Mouse (Mus musculus) MEL-GATA-1-ER (cell line): ENCODE results near the gene Ncoa4.
"Not testable (repeated sequence)": the region's sequence is repeated elsewhere in the genome, so short reads cannot be mapped to it uniquely, and the experiment has no call there.

Experiments
- DNase-seq: peaks from one replicate; pipeline ENCODE4 v3.0.0-alpha.2; 2012; ENCODE audit warnings: low read depth; ENCODE audit errors: extremely low read depth

The Ncoa4 gene

DNA sequence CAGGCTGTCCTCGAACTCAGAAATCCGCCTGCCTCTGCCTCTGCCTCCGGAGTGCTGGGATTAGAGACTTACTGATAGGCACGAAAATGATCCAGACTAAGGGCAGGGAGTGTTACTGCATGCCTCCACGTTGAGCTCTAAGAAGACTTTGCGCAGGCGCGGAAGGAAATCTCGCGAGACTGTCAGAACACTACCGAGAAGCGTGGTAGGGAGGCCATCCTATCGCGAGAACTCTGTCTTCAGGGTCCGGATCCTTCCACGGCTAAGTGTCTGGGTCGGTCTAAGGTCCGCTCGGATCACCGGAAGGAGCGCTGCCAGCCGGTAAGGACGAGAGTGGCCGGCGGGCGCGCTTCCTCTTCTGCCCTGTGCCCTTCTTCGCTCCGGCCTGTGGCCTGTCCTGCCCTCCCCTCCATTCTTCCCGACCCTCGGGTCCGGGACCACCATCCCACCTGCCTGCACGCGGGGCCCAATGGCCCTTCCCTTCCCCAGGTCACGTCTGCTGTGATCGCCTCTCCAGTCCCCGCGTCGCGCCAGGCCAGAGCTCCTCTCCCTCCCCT, at the start of gene Ncoa4:
Gene Ncoa4, plus strand, starts transcription at position 176 of the 557 bp plus-strand sequence.
- DNase-seq: peak; percentile 97

DNA sequence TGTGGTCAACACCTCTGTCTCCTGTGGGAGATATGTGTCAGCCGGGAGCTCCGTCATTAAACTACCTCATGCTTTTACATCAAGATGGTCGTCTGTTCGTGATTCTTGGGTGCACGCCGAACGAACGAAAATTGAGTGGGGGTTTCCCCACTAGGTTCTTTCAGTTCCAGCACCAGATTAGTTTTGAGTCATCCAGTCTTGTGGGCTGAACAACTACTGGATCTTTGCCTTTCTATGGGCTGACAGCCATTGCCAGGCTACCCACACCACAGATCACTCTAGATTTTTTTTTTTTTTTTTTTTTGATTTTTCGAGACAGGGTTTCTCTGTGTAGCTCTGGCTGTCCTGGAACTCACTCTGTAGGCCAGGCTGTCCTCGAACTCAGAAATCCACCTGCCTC, 47.5 kb upstream of the Ncoa4 start:
- not testable (repeated sequence) for DNase-seq

DNA sequence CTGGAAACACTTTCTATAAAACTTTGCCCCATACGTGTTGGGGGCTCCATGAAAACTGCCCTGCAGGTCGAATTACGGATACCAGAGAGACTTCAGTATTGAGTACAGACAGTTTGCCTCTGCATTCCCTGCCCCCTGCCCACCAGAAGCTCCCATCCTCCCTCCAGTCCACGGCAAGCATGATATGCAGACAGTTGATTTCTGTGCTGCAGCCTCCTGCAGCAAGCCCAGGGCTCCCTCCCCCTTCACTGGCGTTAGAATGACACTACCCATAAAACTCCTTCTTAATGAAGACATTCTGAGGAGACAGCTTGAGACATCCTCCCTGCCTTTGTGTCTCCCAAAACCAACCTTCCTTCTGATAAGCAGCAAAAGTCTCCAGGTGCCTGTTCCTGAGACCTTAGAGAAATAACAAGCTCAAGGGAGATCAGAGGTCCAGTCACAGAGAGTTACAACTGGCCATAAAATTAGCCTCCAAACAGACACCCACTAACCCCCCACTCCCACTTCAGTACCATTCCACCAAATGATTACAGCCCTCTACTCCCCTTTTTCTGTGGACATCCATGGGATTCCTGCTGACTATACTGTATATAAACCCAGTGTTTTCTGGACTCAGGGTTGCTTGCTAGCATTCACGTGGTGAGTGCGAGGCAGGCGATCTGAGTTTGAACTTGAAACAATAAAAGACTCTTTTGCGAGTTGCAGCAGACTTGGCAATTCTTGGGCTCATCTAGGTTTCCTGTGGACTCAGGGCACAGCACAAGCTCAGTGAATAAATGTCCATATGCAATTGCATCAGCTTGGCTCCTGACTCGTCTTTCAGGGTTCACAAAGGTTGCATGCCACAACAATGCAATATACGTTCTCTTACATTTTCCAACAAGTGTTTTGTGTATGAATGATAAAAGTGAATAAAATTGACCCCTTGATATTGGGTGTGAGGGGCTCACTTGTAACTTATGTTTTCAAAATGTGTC, 38.4 kb upstream of the Ncoa4 start:
- no peak for DNase-seq

DNA sequence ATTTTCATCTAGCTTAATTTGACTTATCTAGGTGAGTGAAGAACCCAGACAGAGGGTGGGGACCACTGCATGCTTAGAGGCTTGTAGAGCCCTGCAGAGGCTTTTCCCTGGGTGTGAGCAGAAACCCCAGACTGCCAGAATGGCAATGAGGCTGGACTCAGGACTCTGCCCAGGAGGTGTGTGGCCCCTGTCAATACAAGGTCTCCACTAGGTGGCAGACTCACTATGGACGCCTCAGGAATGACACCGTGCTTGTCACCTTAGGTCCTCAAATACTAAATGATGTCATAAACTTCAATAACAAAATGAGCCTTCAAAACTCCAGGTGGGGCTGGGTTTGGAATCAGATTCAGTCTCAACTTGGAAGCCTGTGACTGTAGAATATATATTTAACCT, 37.7 kb upstream of the Ncoa4 start:
- DNase-seq: peak; percentile 26

DNA sequence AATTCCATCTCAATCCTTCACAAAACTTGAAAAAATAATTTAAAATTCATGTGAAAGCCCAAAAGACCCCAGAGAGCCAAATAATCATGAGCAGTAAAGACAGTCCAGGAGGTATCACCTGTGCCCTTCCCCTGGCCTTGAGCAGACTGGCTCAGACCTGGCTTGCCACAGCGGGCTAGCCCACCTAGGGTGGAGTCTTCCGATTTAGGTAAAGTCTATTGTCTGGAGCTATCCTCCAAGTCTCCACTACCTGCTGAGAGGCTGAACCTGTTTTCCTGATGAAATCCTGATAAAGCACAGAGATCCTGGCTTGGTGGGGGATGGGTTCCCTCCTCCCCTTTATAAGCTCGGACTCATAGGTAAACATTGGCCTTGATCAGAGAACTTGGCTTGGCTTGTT, 35.4 kb upstream of the Ncoa4 start:
- DNase-seq: no peak

DNA sequence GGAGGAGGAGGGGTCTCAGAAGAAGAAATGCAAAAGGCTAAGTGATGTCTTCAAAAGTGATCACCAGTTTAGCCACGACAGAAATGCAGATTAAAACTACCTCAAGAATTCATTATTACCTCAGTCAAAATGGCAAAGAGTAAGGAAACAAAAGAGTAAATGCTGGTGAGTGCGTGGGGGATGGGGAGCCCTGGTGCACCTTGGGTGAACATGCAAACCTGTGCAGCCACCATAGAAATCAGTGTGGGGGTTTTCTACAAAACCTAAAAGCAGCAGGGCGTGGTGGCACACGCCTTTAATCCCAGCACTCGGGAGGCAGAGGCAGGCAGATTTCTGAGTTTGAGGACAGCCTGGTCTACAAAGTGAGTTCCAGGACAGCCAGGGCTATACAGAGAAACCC, 34.4 kb upstream of the Ncoa4 start:
- DNase-seq: not testable (repeated sequence)

DNA sequence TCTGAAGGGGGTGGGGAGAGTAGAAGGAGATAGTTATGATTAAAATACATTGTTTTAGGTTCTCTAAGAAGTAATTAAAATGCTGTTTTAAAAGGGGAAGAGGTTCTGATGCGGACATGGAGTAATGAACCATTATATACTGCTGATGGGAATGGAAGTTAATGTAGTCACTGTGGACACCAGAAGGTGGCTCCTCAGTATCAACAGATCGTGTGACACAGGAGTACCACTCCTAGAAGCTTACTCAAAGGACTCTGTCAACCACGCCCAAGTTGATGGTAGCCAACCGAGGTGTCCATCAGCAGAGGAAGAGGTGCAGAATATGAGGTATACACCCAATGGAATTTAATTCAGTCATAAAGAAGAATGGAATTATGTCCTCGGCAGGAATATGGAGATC, 31.3 kb upstream of the Ncoa4 start:
- no peak for DNase-seq

DNA sequence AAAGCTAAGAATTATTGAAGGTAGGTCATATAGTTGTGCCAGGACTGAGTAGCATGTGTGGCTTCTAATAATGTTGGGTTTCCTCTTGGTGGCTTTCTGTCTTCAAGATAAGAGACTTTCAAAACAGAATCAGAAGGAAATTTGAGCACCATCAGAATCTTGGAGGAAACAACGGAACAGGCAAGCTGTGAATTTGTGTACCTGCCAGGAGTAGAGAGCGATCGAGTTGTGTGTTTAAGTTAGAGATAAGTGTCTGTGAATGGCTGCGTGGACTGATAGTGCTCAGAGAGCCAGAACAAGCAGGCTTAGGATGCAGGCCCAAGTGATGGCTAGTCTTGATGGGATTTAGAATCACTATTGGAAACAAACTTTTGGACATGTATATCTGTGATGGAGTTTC, 27.8 kb upstream of the Ncoa4 start:
- peak; percentile 83 for DNase-seq

DNA sequence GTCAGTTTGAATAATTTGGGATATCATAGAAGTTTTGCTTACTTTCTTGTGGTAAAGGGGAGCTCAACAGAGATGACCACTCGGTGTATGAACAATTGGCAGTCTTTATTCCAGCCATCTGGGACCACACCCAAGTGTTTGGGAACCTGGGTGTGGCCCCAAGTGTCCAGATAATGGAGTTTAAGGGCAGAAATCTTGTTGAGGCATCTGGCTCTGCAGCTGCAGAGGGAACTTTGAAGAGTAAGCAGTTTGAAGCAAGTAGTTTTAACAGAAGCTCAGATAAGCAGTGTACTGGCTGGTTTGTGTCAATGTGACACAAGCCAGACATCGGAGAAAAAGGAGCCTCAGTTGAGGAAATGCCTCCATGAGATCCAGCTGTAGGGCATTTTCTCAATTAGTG, 25.4 kb upstream of the Ncoa4 start:
- peak; percentile 35 for DNase-seq

DNA sequence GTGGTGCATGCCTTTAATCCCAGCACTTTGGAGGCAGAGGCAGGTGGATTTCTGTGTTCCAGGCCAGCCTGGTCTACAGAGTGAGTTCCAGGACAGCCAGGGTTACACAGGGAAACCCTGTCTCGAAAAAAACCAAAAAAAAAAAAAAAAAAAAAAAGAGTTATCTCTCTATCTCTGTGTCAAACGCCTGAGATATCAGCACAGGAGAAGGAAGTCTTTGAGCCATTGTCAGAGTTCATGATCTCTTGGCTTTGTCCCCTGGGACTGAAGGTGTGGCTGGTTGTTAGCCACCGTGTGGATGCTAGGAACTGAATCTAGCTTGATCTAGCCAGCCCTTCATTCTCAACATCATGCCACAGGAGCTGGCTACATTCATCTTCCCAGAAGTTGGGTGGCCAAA, 23.2 kb upstream of the Ncoa4 start:
- not testable (repeated sequence) for DNase-seq

DNA sequence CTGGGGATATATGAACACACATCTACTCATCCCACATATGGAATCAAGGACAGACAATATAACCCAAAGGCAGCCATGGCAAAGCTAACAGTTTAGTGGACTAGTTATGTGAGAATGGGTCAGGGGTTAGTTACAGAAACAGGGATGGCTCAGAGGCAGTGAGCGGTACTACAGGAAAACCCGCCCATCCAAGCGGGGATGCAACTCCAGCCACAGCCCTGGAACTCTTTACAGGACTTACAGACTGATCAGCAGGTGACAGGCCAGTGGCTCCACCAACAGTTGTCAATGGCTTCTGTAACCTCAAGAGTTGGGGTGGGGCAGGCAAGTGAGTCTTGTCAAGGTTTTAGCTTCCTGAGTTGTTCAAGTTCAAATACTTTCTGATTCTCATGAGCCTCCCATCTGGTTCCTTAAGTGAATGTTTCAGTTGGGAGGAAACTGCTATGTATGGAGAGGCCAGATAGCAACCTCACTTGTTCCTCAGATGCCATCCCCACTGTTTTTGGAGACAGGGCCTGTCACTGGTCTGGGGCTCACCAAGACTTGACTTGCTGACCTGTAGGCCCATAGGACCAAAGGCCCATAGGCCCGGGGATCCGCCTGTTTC, 19.2 kb upstream of the Ncoa4 start:
- peak; percentile 54 for DNase-seq

DNA sequence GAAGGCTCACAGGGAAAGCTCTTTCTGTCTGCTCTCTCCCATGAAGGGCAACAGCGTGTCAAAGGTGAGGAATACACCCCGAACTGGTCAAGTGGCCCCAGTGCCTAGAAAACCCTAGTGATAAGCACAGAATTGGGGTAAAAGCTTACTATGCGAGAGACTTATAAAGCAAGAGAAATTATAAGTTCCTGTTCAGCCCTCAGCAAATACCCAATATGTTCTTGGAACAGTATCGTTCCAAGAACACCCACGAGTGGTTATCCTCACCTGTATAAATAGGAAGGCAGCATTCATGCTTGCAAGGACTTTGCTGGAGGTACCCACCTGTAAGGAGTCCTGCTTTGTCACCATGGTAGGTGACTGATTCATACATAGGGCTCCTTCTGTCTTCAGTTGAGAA, 17.9 kb upstream of the Ncoa4 start, which contains the start of gene Msmb:
Gene Msmb, plus strand, starts transcription at position 301 of the 400 bp plus-strand sequence.
- DNase-seq: no peak

DNA sequence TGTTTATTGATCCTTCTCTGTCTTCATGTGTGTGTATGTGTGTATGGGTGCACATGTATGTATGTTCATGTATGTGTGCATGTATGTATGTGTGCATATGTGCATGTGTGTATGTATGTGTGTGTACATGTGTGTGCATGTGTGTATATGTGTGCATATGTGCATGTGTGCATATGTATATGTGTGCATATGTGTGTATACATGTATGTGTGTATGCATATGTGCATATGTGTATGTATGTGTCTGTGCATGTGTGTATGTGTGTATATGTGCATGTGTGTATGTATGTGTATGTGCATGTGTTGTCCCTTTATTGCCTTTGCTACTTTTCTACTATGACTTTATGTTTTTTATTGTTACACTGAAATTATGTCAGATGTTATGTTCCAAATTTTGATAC, 14.9 kb upstream of the Ncoa4 start:
- DNase-seq: no peak

DNA sequence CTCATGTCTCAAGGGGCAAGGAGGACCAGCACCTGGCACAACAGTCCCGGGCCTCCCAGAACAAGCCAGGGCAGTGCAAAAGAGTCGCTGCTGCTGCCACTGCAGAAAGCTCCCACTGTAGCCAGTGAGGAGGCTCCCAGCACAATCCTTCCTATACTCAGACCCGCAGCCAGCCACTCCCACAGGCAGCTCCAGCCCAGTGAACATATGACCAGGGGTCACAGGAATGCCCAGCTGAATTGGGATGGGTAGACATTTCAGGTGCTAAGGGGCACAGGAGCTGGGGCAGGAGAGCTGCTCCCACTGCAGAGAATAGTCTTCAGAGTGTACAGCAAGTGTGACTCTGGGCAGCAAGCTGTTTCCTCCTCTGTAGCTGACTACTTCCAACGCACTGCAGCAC, 14.3 kb upstream of the Ncoa4 start:
- no peak for DNase-seq

DNA sequence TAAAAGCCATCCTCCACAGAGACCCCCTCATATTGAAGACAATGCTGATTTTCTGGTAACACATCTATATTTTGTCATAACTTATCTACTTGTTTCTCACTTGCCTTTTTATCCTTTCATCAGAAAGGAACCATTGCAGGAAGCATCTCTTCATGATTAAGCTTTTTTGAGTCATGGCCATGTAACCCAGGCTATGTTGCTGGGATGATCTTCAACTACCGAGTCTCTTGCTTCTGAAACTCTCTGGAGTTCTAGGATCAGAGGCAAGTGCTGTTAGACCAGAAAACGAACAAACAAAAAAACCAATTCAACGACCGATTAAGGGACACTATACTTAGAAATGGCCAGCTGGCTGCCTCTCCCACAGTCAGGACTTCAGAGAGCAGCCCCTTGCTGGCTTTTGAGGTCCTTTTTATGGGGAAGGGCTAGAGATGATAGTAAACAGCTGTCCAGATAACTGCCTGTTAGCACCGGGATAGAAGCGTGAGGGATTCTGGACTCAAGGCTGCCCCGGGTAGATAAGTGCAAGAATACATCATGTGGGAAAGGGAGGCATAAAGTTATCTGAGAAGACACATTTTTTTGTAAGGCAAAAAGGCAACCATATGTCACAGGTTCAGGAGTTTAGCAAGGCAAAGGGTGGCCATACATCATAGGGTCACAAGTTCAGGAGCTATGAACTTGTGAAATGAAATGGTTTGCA, 13.7 kb upstream of the Ncoa4 start:
- peak; percentile 90 for DNase-seq

DNA sequence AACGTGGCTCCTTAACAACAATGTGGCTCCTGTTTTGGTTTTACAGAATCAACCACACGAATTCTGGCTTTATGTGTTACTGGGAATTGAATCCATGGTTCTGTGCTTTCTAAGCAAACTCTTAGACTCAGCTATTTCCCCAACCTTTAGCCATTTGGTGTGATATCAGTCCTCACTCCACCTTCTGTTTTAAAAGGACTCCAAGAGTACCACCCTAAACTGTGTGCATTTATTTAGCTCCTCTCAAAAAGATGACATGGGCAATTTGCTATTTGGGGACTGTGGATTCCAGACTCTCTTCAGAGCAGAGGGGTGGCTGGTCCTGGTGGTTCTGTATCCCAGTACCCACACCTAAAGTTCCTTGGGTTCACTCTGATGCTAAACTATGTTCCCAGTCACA, 13.1 kb upstream of the Ncoa4 start:
- DNase-seq: no peak

DNA sequence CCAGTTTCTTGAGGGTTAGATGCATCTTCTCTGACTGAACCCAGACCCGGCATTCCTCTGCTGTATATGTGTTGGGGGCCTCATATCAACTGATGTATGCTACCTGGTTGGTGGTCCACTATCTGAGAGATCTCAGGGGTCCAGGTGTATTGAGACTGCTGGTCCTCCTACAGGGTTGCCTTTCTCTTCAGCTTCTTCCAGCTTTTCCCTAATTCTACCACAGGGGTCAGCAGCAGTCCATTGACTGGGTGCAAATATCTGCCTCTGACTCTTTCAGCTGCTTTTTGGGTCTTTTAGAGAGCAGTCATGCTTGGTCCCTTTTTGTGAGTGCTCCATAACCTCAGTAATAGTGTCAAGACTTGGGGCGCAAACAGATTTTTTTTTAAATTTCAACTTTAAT, 8.8 kb upstream of the Ncoa4 start:
- DNase-seq: no peak

DNA sequence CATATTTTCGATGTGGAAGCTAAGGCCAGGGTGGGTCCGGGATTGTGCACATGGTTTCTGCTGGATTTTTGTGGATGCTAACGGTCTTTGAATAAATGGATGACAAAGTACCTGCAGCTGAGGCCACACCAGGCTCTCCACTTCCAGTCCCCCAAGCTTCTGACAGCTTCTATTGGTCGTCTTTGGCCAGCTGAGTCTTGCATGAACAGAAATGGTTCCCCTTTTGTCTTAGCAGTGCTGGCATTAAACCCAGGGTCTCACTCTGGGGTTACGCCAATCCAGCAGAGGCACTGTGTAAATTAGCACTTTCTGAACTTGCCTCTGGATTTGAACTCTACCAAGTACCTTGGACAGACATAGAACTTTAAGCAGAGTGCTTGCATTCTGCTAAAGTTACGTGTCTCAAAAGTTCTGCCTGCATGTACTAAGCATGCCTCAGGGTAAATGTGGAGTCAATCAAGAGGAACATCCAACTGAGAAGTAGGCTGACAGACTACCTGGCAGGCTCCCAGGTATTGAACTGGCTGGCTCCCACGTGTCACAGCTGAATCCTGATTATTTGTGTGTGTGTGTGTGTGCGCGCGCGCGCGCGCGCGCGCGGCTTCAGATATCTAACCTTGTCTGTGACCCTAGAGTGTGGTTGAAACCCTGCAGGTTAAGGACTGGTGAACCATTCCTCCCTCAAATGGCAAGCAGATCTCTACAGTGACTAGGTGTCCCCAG, 7.3 kb upstream of the Ncoa4 start:
- no peak for DNase-seq

DNA sequence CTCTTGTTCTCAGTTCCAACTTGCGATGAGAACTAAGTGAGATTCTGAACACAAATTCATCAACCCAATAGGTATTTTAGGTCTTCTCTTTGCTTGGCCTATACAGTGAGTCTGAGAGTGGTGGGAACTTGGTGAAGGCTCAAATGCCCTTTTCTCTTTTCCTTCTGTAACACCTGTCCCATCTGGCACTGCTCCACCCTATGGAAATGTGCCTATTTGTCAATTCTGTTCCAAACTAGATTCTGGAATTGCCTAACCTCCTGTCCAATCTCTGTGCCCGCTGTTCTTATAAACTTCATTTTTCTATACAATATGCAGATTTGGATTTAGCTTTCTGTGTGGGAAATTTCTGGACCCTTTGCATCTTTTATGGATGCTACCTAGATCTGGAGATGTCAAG, 6.5 kb upstream of the Ncoa4 start:
- DNase-seq: no peak

DNA sequence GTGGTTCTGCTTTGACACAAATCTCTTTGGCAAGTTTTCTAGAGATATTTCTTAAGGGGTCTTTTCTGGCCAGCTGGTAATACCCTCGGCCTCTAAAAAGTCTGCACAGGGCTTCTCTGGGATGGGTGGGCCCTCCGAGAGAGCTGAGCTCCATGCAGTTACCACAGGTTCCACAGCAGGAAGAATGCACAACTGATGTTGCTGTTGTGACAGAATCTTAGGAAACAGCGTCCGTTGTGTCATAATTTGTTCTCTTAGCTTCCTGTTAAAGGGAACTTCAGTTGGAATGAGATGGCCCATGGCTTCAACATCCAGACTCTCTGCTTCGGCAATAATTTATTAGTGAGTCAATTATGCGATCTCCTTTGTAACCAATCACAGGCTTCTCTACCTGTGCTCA, 4.9 kb upstream of the Ncoa4 start:
- no peak for DNase-seq

DNA sequence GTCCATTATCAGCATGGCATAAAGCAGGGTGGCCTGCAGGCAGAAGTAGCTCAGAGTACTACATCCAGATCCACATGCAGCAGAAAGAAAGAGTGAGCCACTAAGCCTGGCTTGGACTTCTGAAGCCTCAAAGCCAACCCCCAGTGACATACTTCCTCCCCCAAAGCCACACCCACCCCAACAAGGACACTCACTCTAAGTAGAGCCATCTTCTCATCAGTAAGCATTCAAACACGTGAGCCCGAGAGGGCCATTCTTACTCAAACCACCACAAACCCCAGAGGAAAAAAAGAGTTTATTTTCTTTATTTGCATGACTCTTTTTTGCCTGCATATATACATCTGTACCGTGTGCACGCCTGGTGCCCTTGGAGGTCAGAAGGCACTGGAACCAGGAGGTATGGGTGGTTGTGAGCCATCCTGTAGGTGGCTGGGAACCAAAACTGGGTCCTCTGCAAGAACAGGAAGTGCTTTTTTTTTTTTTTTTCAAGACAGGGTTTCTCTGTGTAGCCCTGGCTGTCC, 455 bp upstream of the Ncoa4 start:
- DNase-seq: peak; percentile 79
